13 mouse cellular contexts compared by ENCODE assay signal in genomic region chr9:114646556-114647505, GRCm38 (mm10). TPM values are rescaled to one million over a fixed set of nuclear protein-coding genes. Genes with fewer than 3 reads are reported as not detected.
A peak's percentile ranks its signal among the peaks of the same experiment; 100 is the strongest.
DNase-seq lines count a peak whose midpoint lies in the region; ATAC-seq and TF ChIP-seq lines count a peak whose summit lies in the region.
"Had no signal": no experiment of that assay in that cellular context is flagged by ENCODE, and none has a peak within 500 bp of the region (broad histone marks: within the 10 kb centered on the region; RNA-seq: fewer than 3 reads in every experiment).

No protein-coding gene starts in this region.

- H3K4me2 ChIP-seq in liver, postnatal 0 days (ENCODE audit: low read depth, low read length): no peak overlapping the region
- H3K4me2 ChIP-seq: heart, embryonic 12.5 days had no signal

- H3K36me3 ChIP-seq in heart, adult 2 months (ENCODE audit: control insufficient read depth, insufficient read depth, low read length): no peaks in the 10 kb centered on the region
- H3K36me3 ChIP-seq in ES-E14 (ENCODE audit: control insufficient read depth, insufficient read depth, low read length, poor library complexity, severe bottlenecking): no peaks in the 10 kb centered on the region
- H3K36me3 ChIP-seq in liver, postnatal 0 days (replicated peaks; ENCODE audit: insufficient read depth, low read length): no peaks in the 10 kb centered on the region
- H3K36me3 ChIP-seq: heart, embryonic 12.5 days had no signal

- no peaks in the 10 kb centered on the region for H3K27me3 ChIP-seq in heart, adult 2 months (ENCODE audit: control insufficient read depth, insufficient read depth, low read length)
- H3K27me3 ChIP-seq in liver, postnatal 0 days (ENCODE audit: insufficient read depth, low read length): 0 out of 2 replicates have a peak, but pooled peaks cover 6% of the 10 kb centered on the region

- H3K4me1 ChIP-seq in heart, adult 2 months (ENCODE audit: control insufficient read depth, insufficient read depth, low read length): no peaks in the 10 kb centered on the region
- H3K4me1 ChIP-seq in ES-E14 (ENCODE audit: control insufficient read depth in 2 of 2, insufficient read depth in 2 of 2, low read length in 2 of 2, poor library complexity in 1 of 2): peaks cover 4 to 14% of the 10 kb centered on the region in 2 experiments; a peak in 1 of 4 replicates
- no peaks in the 10 kb centered on the region for H3K4me1 ChIP-seq in liver, postnatal 0 days (ENCODE audit: insufficient read depth)
- H3K4me1 ChIP-seq: heart, embryonic 12.5 days had no signal

- TF ChIP-seq CTCF in heart, adult 2 months (IDR thresholded peaks at IDR 0.05): peak; percentile 38
- TF ChIP-seq CTCF in layer of hippocampus, adult 2 months (conservative IDR thresholded peaks at IDR 0.05): no peak; the same call in none of the 2 replicates
- no peak for TF ChIP-seq CTCF in liver, postnatal 0 days (IDR thresholded peaks at IDR 0.05; ENCODE audit: low read depth)

- intact Hi-C loops in heart, adult 2 months (cut with DNase I): no loop called here
- intact Hi-C loops in heart, postnatal 14 days (cut with DNase I): loop anchor here (5.0 kb wide), 1 partner anchor 40 kb away; the partner anchor contains the start of gene Dync1li1
- intact Hi-C loops in heart, postnatal 10 days (cut with DNase I): no loop called here

- ATAC-seq in liver, postnatal 0 days: peak; percentile 40; the same call in 1 of the 2 replicates
- no peak for ATAC-seq in erythroid progenitor cell, adult 5-6 weeks (replicated peaks; ENCODE audit: low FRiP score, poor library complexity, severe bottlenecking)

- H3K4me3 ChIP-seq in heart, adult 2 months: no peak overlapping the region
- no peak overlapping the region for H3K4me3 ChIP-seq in ES-E14 (ENCODE audit: insufficient read depth in 1 of 2, low read depth in 1 of 2, low read length in 2 of 2, poor library complexity in 1 of 2, severe bottlenecking in 1 of 2)
- no peak overlapping the region for H3K4me3 ChIP-seq in layer of hippocampus, adult 2 months
- H3K4me3 ChIP-seq in liver, postnatal 0 days (ENCODE audit: low read depth, low read length): no peak overlapping the region
- H3K4me3 ChIP-seq: heart, embryonic 12.5 days; myocyte had no signal

- no peak for TF ChIP-seq POLR2A in heart, adult 2 months (IDR thresholded peaks at IDR 0.05; ENCODE audit: insufficient read depth, low read depth, low read length)

- WGBS in heart, adult 2 months: 69% methylated on average over 12 of the region's 12 CpGs
- WGBS in liver, postnatal 0 days (ENCODE audit: insufficient replicate concordance): 71% methylated on average over 12 of the region's 12 CpGs

- no peak overlapping the region for H3K9ac ChIP-seq in heart, adult 2 months (ENCODE audit: low read depth, low read length)
- H3K9ac ChIP-seq in ES-E14 (ENCODE audit: insufficient read depth, low read depth, low read length, poor library complexity, severe bottlenecking): peak overlapping the region; percentile 34; the same call in 1 of the 2 replicates
- H3K9ac ChIP-seq in liver, postnatal 0 days (replicated peaks): no peak overlapping the region
- H3K9ac ChIP-seq: heart, embryonic 12.5 days had no signal

- H3K27ac ChIP-seq in heart, adult 2 months: no peak overlapping the region
- H3K27ac ChIP-seq in ES-E14 (ENCODE audit: insufficient read depth, low read depth, low read length, poor library complexity, severe bottlenecking): peak overlapping the region; percentile 71
- peak overlapping the region; percentile 60 for H3K27ac ChIP-seq in layer of hippocampus, adult 2 months
- no peak overlapping the region for H3K27ac ChIP-seq in liver, postnatal 0 days (ENCODE audit: low read depth)

- no peak for DNase-seq in heart, adult 2 months
- no peak for DNase-seq in heart, postnatal 14 days
- no peak for DNase-seq in ES-E14 (ENCODE audit: low read depth, low spot score)
- DNase-seq in layer of hippocampus, adult 2 months (ENCODE audit: low spot score in 2 of 2): peak; percentile 70 to 86
- no peak for DNase-seq in liver, postnatal 0 days
- no peak for DNase-seq in heart, postnatal 10 days
- DNase-seq in urinary bladder, postnatal 10 days (ENCODE audit: low spot score): no peak
- DNase-seq: adrenal gland, postnatal 14 days; cerebellum, adult 18-20 months; lung, postnatal 14 days had no signal

- no peaks in the 10 kb centered on the region for H3K79me2 ChIP-seq in heart, adult 2 months (replicated peaks; ENCODE audit: control insufficient read depth, insufficient read depth, low read length)

- H3K9me3 ChIP-seq in ES-E14 (ENCODE audit: control insufficient read depth, insufficient read depth, low read depth, low read length): no peaks in the 10 kb centered on the region
- no peaks in the 10 kb centered on the region for H3K9me3 ChIP-seq in liver, postnatal 0 days (ENCODE audit: low read length)
- H3K9me3 ChIP-seq: heart, embryonic 12.5 days had no signal

- TF ChIP-seq EP300 in heart, adult 2 months (IDR thresholded peaks at IDR 0.05; ENCODE audit: insufficient read depth, low read depth, low read length): no peak
- no peak for TF ChIP-seq EP300 in liver, postnatal 0 days (IDR thresholded peaks at IDR 0.05; ENCODE audit: low read depth)

- in situ Hi-C loops in ES-E14 (cut with MboI; ENCODE audit: low sequenced_read_pairs in 2 of 2, unreplicated experiment in 2 of 2): no loop called here

TF ChIP-seq in ES-E14, 5 proteins besides CTCF, POLR2A, EP300 and RAD21:
- TF ChIP-seq ZNF384 (IDR thresholded peaks at IDR 0.05; ENCODE audit: low read depth, low read length): no peak
- no peak for TF ChIP-seq ZC3H11A (IDR thresholded peaks at IDR 0.05; ENCODE audit: borderline replicate concordance, low read depth, low read length)
- TF ChIP-seq CHD2 (IDR thresholded peaks at IDR 0.05; ENCODE audit: low read depth, low read length): no peak
- no peak for TF ChIP-seq MAFK (IDR thresholded peaks at IDR 0.05; ENCODE audit: insufficient read depth, low read depth, low read length)

RNA-seq across cellular contexts. Expression of gene Cnot10, which starts 6.8 kb away (rescaled TPM):
- 10 to 100 TPM; 22.5 to 23.5 TPM for total RNA-seq in heart, adult 2 months (2021)
- polyA plus RNA-seq in heart, adult 2 months (2012; rRNA removed): 16.8 and 26.2 TPM in 2 replicates
- 10 to 100 TPM; 22.5 to 25.5 TPM for total RNA-seq in heart, postnatal 14 days (2021)
- 73.0 and 73.4 TPM in 2 replicates for total RNA-seq in ES-E14 (2012; rRNA removed)
- 10 to 100 TPM; 51.4 to 56.1 TPM for total RNA-seq in layer of hippocampus, adult 2 months (2021)
- polyA plus RNA-seq in liver, postnatal 0 days (2015; fragmentation: Nextera tagmentation; extraction: Ambion mirVana): 14.4 and 15.8 TPM in 2 replicates
- 10 to 100 TPM; 27.4 to 28.2 TPM for total RNA-seq in heart, postnatal 10 days (2021)
- total RNA-seq in erythroid progenitor cell, adult 5-6 weeks (2015; ENCODE audit: low replicate concordance): 15.5 and 17.6 TPM in 2 replicates
- 14.1 and 18.6 TPM in 2 replicates for total RNA-seq in erythroid progenitor cell, adult 5-6 weeks (2017; ENCODE audit: low replicate concordance)

RNA-seq across cellular contexts. Expression of gene Dync1li1, which starts 41.8 kb away (rescaled TPM):
- 10 to 100 TPM; 64.3 to 68.2 TPM for total RNA-seq in heart, adult 2 months (2021)
- 22.4 and 32.6 TPM in 2 replicates for polyA plus RNA-seq in heart, adult 2 months (2012; rRNA removed)
- total RNA-seq in heart, postnatal 14 days (2021): 10 to 100 TPM; 76.2 to 78.2 TPM
- 50.8 and 63.8 TPM in 2 replicates for total RNA-seq in ES-E14 (2012; rRNA removed)
- total RNA-seq in layer of hippocampus, adult 2 months (2021): 10 to 100 TPM; 96.5 to 97.1 TPM
- 14.4 and 16.3 TPM in 2 replicates for polyA plus RNA-seq in liver, postnatal 0 days (2015; fragmentation: Nextera tagmentation; extraction: Ambion mirVana)
- 10 to 100 TPM; 84.8 to 91.7 TPM for total RNA-seq in heart, postnatal 10 days (2021)
- total RNA-seq in erythroid progenitor cell, adult 5-6 weeks (2015; ENCODE audit: low replicate concordance): 22.7 and 42.3 TPM in 2 replicates
- total RNA-seq in erythroid progenitor cell, adult 5-6 weeks (2017; ENCODE audit: low replicate concordance): 23.9 and 33.0 TPM in 2 replicates

Comparison
In these comparisons a context has a peak if more than half of its experiments do, and no peak if none do; other contexts are left out.
1. DNase-seq: peak in layer of hippocampus, adult 2 months (2 of 2); none in heart, adult 2 months (0 of 2), heart, postnatal 14 days (0 of 2), ES-E14 (single experiment), liver, postnatal 0 days (single experiment), heart, postnatal 10 days (0 of 2) and urinary bladder, postnatal 10 days (single experiment).
2. H3K27ac ChIP-seq: peak in ES-E14 (single experiment) and layer of hippocampus, adult 2 months (single experiment); none in heart, adult 2 months (single experiment) and liver, postnatal 0 days (single experiment).